Comparison of ENCODE assay signal across 8 mouse cellular contexts in the genomic region with DNA sequence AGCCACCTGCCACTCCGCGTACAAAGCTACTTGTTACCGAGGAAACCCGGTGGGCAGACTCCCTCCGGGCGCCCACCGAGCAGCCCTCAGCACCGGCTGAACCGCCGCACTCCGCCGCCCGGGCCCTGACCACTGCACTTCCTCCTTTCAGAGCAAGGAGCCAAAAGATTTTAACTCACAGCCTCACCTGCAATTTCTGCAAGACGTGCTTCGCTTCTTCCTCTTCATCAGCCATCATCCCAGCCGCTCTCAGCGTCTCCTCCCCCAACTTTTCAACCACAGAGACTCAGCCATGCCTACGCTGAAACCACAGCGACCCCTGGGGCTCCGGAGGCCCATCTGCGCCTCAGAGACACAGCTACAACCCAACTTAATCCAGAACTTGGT. TPM values are rescaled to one million over a fixed set of nuclear protein-coding genes. Genes with fewer than 3 reads are reported as not detected.
DNase-seq lines count a peak whose midpoint lies in the region; ATAC-seq and TF ChIP-seq lines count a peak whose summit lies in the region.

Gene Ttc5 (minus strand): TSS at position 269 of the 387 bp plus-strand sequence.

- peak within 1 kb of the TSS; percentile 49 for H3K4me2 ChIP-seq in forebrain, embryonic 16.5 days (ENCODE audit: low read length)
- peak within 1 kb of the TSS; percentile 73 for H3K4me2 ChIP-seq in lung, embryonic 14.5 days

- peak; percentile 72; the same call in 1 of the 2 replicates for TF ChIP-seq CTCF in G1E (IDR thresholded peaks at IDR 0.05; ENCODE audit: low read depth, low read length)
- TF ChIP-seq CTCF in layer of hippocampus, adult 2 months (conservative IDR thresholded peaks at IDR 0.05): peak; percentile 96
- peak; percentile 91 for TF ChIP-seq CTCF in lung, embryonic 14.5 days (IDR thresholded peaks at IDR 0.05; ENCODE audit: low read depth)
- TF ChIP-seq CTCF in olfactory bulb, adult 2 months (IDR thresholded peaks at IDR 0.05; ENCODE audit: insufficient read depth, low read depth, low read length): peak; percentile 79
- peak; percentile 86 for TF ChIP-seq CTCF in thymus, adult 2 months (IDR thresholded peaks at IDR 0.05; ENCODE audit: borderline replicate concordance, control insufficient read depth, extremely low read depth, insufficient read depth, low read length, poor library complexity)

- H3K4me1 ChIP-seq in G1E (ENCODE audit: insufficient read depth, low read depth, low read length): peaks cover 16% of the 10 kb centered on the region
- H3K4me1 ChIP-seq in forebrain, embryonic 16.5 days (replicated peaks; ENCODE audit: control insufficient read depth, insufficient read depth, low read length): peaks cover 8% of the 10 kb centered on the region
- no peaks in the 10 kb centered on the region; the same call in 1 of the 2 replicates for H3K4me1 ChIP-seq in lung, embryonic 14.5 days (ENCODE audit: insufficient read depth)
- 0 out of 2 replicates have a peak, but pooled peaks cover 3% of the 10 kb centered on the region for H3K4me1 ChIP-seq in olfactory bulb, adult 2 months (ENCODE audit: control insufficient read depth, insufficient read depth, low read length)
- no peaks in the 10 kb centered on the region for H3K4me1 ChIP-seq in thymus, adult 2 months (replicated peaks; ENCODE audit: control insufficient read depth, insufficient read depth, low read length)

- peaks cover 47% of the 10 kb centered on the region for H3K36me3 ChIP-seq in G1E (replicated peaks)
- peaks cover 13% of the 10 kb centered on the region for H3K36me3 ChIP-seq in forebrain, embryonic 16.5 days (ENCODE audit: control insufficient read depth, insufficient read depth)
- peaks cover 13% of the 10 kb centered on the region; the same call in 1 of the 2 replicates for H3K36me3 ChIP-seq in lung, embryonic 14.5 days (ENCODE audit: insufficient read depth)
- H3K36me3 ChIP-seq in thymus, adult 2 months (ENCODE audit: control insufficient read depth, insufficient read depth, low read length): peaks cover 12% of the 10 kb centered on the region

- no peaks in the 10 kb centered on the region for H3K27me3 ChIP-seq in G1E (ENCODE audit: insufficient read depth, low read length)
- H3K27me3 ChIP-seq in forebrain, embryonic 16.5 days (replicated peaks; ENCODE audit: control insufficient read depth, insufficient read depth, low read length): no peaks in the 10 kb centered on the region
- H3K27me3 ChIP-seq in lung, embryonic 14.5 days (ENCODE audit: insufficient read depth, low read length): no peaks in the 10 kb centered on the region
- no peaks in the 10 kb centered on the region for H3K27me3 ChIP-seq in thymus, adult 2 months (ENCODE audit: control insufficient read depth, insufficient read depth, low read length)

- 0% methylated on average over 21 of the region's 21 CpGs for WGBS in forebrain, embryonic 16.5 days
- under 1% methylated on average over 21 of the region's 21 CpGs for WGBS in lung, embryonic 14.5 days
- under 1% methylated on average over 21 of the region's 21 CpGs for WGBS in olfactory bulb, adult 2 months
- WGBS in thymus, adult 2 months: 1% methylated on average over 21 of the region's 21 CpGs

- DNase-seq in G1E (ENCODE audit: low spot score): peak; percentile 66
- DNase-seq in cerebellum, adult 18-20 months: peak; percentile 86 to 90
- DNase-seq in heart, postnatal 36 days: peak; percentile 91 to 95
- peak; percentile 89 to 97 for DNase-seq in layer of hippocampus, adult 2 months (ENCODE audit: low spot score in 2 of 2)
- DNase-seq in lung, embryonic 14.5 days: peak; percentile 95
- peak; percentile 93 for DNase-seq in thymus, adult 2 months

- H3K9me3 ChIP-seq in G1E (replicated peaks): no peaks in the 10 kb centered on the region
- 0 out of 2 replicates have a peak, but pooled peaks cover 3% of the 10 kb centered on the region for H3K9me3 ChIP-seq in forebrain, embryonic 16.5 days (ENCODE audit: control insufficient read depth, low read length)
- no peaks in the 10 kb centered on the region for H3K9me3 ChIP-seq in lung, embryonic 14.5 days (ENCODE audit: low read depth, low read length)

- ATAC-seq in G1E (ENCODE audit: extremely low read depth, insufficient number of reproducible peaks, low FRiP score, poor library complexity, severe bottlenecking): peak; percentile 70
- peak; percentile 98 for ATAC-seq in forebrain, embryonic 16.5 days
- peak; percentile 98 for ATAC-seq in lung, embryonic 14.5 days (ENCODE audit: insufficient read depth)

- peak within 1 kb of the TSS; percentile 73 for H3K9ac ChIP-seq in forebrain, embryonic 16.5 days (replicated peaks; ENCODE audit: low read depth, low read length)
- H3K9ac ChIP-seq in lung, embryonic 14.5 days: peak within 1 kb of the TSS; percentile 65

- H3K4me3 ChIP-seq in G1E (ENCODE audit: low read depth, low read length): peak within 1 kb of the TSS; percentile 87
- H3K4me3 ChIP-seq in forebrain, embryonic 16.5 days (replicated peaks; ENCODE audit: low read length): peak within 1 kb of the TSS; percentile 77
- peak within 1 kb of the TSS; percentile 86 for H3K4me3 ChIP-seq in layer of hippocampus, adult 2 months
- peak within 1 kb of the TSS; percentile 75 for H3K4me3 ChIP-seq in lung, embryonic 14.5 days (ENCODE audit: low read depth, low read length)
- peak within 1 kb of the TSS; percentile 97 for H3K4me3 ChIP-seq in olfactory bulb, adult 2 months (ENCODE audit: insufficient read depth, low read depth, low read length)
- H3K4me3 ChIP-seq in thymus, adult 2 months (ENCODE audit: control insufficient read depth, insufficient read depth, low read length): peak within 1 kb of the TSS; percentile 77

- intact Hi-C loops in heart, postnatal 36 days (cut with DNase I): no loop called here

- peak within 1 kb of the TSS; percentile 82 for H3K27ac ChIP-seq in forebrain, embryonic 16.5 days (ENCODE audit: low read length)
- peak within 1 kb of the TSS; percentile 95 for H3K27ac ChIP-seq in layer of hippocampus, adult 2 months
- peak within 1 kb of the TSS; percentile 46; the same call in 1 of the 2 replicates for H3K27ac ChIP-seq in lung, embryonic 14.5 days (ENCODE audit: low read depth)
- peak within 1 kb of the TSS; percentile 47; the same call in 1 of the 2 replicates for H3K27ac ChIP-seq in olfactory bulb, adult 2 months (ENCODE audit: insufficient read depth, low read depth, low read length)
- H3K27ac ChIP-seq in thymus, adult 2 months (ENCODE audit: control insufficient read depth, insufficient read depth, low read length): peak within 1 kb of the TSS; percentile 70

- no peak for TF ChIP-seq POLR2A in olfactory bulb, adult 2 months (IDR thresholded peaks at IDR 0.05; ENCODE audit: insufficient read depth, low read depth, low read length)
- TF ChIP-seq POLR2A in thymus, adult 2 months (IDR thresholded peaks at IDR 0.05; ENCODE audit: control insufficient read depth, extremely low read depth, insufficient read depth, low read length, poor library complexity): no peak

RNA-seq across cellular contexts. Expression of gene Ttc5, which starts in this region (rescaled TPM):
- total RNA-seq in G1E (2014; fragmentation: Nextera tagmentation) (36.6 and 45.8 TPM in 2 replicates), G1E (2017) (43.4 and 45.2 TPM in 2 replicates)
- polyA plus RNA-seq in G1E (2012): 26.5 and 40.2 TPM in 2 replicates
- 124 and 132 TPM in 2 replicates for polyA plus RNA-seq in forebrain, embryonic 16.5 days (2015; fragmentation: Nextera tagmentation; extraction: Ambion mirVana)
- total RNA-seq in heart, postnatal 36 days (2021): 10 to 100 TPM; 13.8 to 15.2 TPM
- total RNA-seq in layer of hippocampus, adult 2 months (2021): 10 to 100 TPM; 67.0 to 69.7 TPM
- 68.3 and 68.6 TPM in 2 replicates for polyA plus RNA-seq in lung, embryonic 14.5 days (2014; fragmentation: Nextera tagmentation; extraction: Ambion mirVana)
- polyA plus RNA-seq in olfactory bulb, adult 2 months (2012; ENCODE audit: insufficient read depth, insufficient read length, low replicate concordance, missing spikeins): not detected in 2 replicates
- 48.4 and 50.5 TPM in 2 replicates for polyA plus RNA-seq in thymus, adult 2 months (2012; rRNA removed)

Comparison
In these comparisons a context has a peak if more than half of its experiments do, and no peak if none do; other contexts are left out.
1. Peak in every context shown above with its lines: DNase-seq, ATAC-seq, H3K4me3 ChIP-seq and H3K27ac ChIP-seq.
2. RNA of gene Ttc5 (polyA plus RNA-seq): 124 to 132 TPM in forebrain, embryonic 16.5 days, 68.3 to 68.6 TPM in lung, embryonic 14.5 days, 48.4 to 50.5 TPM in thymus, adult 2 months and 26.5 to 40.2 TPM in G1E; not detected in olfactory bulb, adult 2 months; every median in the first group is over 10 times any median in the second.